Mouse (Mus musculus) brain, embryonic 14.5 days (tissue): Measurements from ENCODE around the gene Nfkb1. TPM values are rescaled to one million over a fixed set of nuclear protein-coding genes. Genes with fewer than 3 reads are reported as not detected.
A peak's percentile ranks its signal among the peaks of the same experiment; 100 is the strongest.

Source experiments
- DNase-seq: peaks from one replicate; pipeline ENCODE4 v3.0.0-alpha.2; 2011; ENCODE audit warnings: low read depth
- CTCF ChIP-seq: fragments of 200-500 bp; IDR thresholded peaks from 2 replicates; pipeline ENCODE4 v1.5.1; 2012; ENCODE audit warnings: inconsistent platforms, mild to moderate bottlenecking, moderate library complexity, borderline replicate concordance; ENCODE audit not compliant: insufficient read depth, insufficient read length; ENCODE audit errors: extremely low read depth
- POLR2A ChIP-seq: fragments of 200-500 bp; IDR thresholded peaks from 2 replicates; pipeline ENCODE4 v1.6.1; 2012; ENCODE audit warnings: mild to moderate bottlenecking, inconsistent platforms, borderline replicate concordance; ENCODE audit not compliant: poor library complexity, insufficient read depth, insufficient read length, severe bottlenecking; ENCODE audit errors: extremely low read depth
- polyA plus RNA-seq: library from polyadenylated mRNA; depleted of rRNA; stranded (reverse); fragments of >200 nt; gene quantifications from 2 replicates; pipeline ENCODE4 v1.2.3, GENCODE M21; 2012

Nfkb1 gene
- polyA plus RNA-seq, 1 experiment, result 25.5 TPM

DNA sequence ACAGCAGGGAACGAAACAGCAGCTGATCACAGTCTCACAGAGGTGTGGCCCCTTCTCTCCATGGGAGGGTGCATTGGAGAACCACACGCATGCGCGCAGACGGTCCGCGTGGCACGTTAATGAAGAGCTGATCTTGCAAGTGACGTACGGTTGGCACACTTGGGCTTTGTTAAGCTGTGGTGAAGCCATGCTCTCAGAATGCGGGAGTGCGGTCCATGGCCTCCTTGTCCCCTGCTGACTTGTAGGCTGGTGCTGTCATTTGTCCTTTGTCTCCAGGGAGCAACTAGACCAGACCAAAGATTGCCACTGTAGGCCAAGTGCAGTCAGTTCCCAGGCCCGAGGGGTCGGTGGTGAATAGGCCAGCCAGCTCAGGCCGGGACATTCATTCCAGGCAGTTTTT, 34.7 kb upstream of the Nfkb1 start:
- DNase-seq, result peak; percentile 45
- TF ChIP-seq CTCF (no peak), POLR2A (no peak)

DNA sequence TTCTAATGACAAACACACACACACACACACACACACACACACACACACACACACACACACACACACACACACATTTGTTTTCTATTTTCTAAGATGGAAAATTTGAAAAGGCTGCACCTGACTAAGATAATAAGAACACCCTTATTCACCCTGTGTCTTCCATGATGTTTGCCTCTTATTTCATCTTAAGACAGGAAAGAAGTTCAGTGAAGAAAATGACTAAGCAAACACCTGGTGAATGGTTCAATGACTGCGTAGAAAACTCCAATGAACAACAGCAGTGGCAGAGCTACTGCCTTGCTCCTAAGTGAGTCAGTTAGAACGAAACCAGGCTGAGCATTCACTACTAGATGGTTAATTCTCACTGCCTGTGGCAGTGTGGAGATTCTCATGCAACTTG, 30.8 kb upstream of the Nfkb1 start:
- no peak for DNase-seq
- no peak for TF ChIP-seq POLR2A
- TF ChIP-seq CTCF, result no peak

DNA sequence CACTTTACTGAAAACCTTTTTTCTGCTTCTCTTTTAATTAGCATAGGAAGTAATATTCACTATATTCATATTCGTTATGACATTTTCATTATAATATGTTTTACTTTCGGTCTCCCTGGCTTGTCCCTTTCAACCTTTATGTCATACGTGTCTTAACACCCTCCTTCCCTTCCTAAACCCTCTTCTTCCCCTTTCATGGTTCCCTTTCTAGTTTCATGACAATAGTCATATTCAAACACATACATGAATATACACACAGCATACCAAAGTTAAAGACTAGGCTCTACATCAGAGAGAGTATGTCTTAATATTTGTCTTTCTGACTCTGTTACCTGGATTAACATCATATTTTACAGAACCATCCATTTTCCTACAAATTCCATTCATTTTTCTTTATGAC, 28.6 kb upstream of the Nfkb1 start:
- TF ChIP-seq POLR2A (no peak), CTCF (no peak)
- no peak for DNase-seq

DNA sequence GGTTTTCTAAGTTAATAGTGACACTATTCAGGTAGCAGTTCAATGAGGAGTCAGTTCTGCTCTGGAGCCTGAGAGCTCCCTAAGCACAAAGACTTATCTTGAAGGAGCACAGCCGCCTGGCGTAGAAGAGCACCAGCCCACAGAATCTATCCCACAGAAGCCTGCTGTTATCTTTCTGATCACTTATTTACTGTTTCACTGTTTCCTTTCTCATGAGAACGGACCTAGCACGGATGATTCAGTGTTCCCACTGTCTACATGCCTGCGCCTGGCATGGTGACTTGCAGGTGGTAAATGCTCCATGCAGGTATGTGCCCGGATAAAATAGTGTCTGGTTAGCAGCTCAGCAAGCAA, 27.8 kb upstream of the Nfkb1 start:
- no peak for TF ChIP-seq CTCF
- TF ChIP-seq POLR2A, result no peak
- no peak for DNase-seq

DNA sequence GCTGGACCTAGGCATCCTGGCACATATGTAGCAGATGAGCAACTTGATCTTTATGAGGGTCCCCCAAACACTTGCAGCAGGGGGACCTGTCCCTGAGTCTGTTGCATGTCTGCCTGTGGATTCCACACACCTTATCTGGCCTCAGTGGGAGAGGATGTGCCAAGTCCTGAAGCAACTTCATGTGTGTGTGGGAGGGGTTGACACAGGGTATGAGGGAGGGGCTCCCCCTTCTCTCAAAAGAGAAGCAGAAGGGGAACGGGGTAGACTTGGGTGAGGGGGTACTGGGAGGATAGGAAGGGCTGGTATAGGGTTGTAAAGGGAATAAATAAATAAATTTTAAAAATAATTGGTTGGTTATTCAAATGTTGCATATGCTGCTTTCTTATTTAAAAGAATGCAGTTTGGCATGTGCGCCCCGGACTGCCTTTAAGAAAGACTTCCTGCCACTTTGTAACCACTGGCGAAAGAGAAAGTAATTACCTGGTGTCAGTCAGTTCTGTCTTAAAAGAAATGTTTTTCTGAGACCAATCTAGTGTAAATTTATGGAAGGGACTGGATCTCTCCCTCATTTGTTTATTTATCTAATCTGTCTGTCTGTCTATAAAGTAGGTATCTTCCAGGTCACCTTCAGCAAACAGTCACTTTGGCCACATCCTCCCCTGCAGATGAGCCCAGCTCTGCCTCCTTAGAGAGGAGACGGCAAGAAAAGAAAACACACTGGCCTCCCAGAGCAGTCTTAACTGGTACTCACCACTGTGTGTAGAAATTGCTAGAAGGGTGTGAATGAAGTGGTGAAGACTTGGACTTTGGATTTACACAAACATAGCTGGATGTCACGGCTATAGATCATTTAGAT, 27.2 kb upstream of the Nfkb1 start:
- no peak for DNase-seq
- no peak for TF ChIP-seq CTCF
- no peak for TF ChIP-seq POLR2A

DNA sequence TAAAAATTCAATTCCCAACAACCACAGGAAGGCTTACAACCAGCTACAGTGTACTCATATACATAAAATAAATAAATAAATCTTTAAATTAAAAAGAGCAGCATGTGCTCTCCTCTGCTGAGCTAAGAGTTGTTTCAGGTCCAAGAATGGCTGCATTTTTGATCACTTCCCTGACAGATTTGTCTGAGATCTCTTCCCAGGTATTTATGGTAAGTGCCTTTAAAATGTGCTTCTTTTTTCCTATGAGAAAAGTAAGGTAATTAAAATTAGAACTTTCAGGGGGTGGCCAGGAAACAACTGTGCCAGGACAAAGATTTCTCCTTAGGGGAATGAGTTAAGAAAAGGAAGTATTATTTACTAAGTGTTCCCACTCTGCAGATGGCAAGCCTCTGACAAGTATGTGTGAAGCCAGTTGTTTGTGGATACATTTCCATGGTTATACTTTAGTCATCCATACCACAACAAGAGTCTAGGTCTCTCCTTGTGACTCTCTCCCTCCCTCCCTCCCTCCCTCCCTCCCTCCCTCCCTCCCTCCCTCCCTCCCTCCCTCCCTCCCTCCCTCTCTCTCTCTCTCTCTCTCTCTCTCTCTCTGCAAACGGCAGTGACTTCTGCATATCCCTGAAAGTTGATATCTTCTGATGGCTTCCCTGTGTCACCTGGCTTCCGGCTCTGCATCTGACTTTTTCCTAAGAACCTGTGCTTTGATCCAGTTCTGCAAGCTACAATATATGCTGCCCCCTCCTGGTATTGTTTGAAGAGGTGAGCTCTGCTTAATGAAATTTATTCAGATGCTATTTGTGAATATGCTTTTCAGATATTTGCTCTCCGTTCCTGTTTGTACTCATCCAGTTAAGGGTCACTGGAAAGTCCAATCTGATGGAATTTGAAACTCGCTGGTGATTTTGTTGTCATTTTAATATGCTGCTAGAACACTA, 21.9 kb upstream of the Nfkb1 start:
- DNase-seq, result peak; percentile 76
- TF ChIP-seq CTCF, result peak; percentile 31; the same call in 1 of the 2 replicates
- TF ChIP-seq POLR2A, result no peak

DNA sequence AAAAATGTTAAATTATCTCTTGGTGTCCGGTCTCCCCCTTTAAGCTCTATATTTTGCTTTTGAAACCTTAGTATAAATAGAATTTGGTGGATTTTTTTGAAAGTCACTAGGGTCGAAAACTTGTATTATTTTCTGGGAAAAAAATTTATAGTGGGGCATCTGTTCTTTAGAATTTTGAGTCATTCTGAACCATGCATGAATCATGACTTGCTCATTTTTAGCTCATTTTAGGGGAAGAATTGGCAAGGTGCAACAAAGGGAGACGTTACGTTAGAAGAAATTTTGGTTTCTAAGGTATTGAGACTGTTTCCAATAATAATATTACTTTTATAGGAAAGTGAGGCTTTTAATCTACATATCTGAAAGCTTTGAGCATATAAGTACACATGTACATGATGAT, 20.3 kb upstream of the Nfkb1 start:
- no peak for DNase-seq
- TF ChIP-seq POLR2A, result no peak
- TF ChIP-seq CTCF, result no peak

DNA sequence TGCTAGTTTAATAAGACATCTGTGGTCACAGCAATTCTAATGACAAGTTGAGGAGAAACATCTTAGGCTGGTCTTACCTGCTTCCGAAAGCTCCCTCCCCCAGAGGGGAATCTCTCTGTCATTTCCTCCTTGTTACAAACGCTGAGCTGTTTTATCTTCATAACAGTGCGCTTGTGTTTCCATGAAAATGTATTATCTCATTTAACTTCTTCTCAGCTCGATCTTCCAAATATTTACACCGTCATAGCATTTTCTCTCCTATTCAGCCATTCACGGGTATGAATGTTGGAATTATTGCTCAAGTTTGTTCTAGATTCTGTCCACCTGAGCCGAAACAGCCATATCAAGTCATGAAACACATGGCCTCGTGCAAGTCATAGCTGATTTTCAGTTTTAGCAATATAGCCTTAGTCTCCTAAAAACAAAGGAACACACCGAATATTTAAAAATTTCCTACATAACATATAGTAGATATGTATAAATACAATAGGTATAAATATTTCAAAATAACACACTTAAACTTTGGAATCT, 19.8 kb upstream of the Nfkb1 start:
- no peak for TF ChIP-seq CTCF
- no peak for DNase-seq

DNA sequence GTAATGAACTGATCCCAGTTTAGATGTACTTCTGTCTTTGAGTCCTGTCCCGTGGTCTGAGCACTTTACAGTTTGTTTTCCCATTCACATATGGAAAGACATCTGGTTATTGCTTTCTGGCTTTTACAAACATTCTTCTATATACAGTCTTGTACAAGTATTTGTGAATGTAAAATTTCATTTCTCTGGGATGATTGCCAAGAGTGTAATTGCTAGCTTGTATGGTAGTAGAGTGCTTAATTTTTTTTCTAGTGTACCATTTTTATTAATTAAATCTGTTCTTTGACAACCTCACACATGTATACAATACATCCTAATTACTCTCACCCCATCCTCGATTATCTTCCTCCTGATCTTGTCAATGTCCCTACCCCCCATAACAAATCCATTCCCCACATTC, 12.0 kb upstream of the Nfkb1 start:
- DNase-seq, result peak; percentile 53
- TF ChIP-seq CTCF, result no peak
- no peak for TF ChIP-seq POLR2A

DNA sequence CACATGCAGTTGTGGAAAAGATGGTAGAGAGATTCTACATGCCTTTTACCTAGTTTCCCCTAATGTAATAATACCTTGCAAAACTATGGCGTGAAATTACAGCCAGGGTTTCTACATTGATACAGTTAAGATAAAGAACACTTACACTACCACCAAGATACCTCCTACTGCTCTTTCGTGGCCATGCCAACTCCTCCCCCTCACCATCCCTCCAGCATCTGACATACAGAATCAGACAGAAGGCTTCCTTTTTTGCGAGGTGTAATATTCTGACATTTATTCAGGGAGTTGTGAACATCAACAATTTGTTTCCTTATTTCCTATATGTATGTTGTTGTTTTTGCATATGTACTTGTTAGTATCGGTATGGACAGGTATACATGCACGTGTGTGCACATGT, 11.3 kb upstream of the Nfkb1 start:
- DNase-seq, result no peak
- TF ChIP-seq CTCF (no peak), POLR2A (no peak)

DNA sequence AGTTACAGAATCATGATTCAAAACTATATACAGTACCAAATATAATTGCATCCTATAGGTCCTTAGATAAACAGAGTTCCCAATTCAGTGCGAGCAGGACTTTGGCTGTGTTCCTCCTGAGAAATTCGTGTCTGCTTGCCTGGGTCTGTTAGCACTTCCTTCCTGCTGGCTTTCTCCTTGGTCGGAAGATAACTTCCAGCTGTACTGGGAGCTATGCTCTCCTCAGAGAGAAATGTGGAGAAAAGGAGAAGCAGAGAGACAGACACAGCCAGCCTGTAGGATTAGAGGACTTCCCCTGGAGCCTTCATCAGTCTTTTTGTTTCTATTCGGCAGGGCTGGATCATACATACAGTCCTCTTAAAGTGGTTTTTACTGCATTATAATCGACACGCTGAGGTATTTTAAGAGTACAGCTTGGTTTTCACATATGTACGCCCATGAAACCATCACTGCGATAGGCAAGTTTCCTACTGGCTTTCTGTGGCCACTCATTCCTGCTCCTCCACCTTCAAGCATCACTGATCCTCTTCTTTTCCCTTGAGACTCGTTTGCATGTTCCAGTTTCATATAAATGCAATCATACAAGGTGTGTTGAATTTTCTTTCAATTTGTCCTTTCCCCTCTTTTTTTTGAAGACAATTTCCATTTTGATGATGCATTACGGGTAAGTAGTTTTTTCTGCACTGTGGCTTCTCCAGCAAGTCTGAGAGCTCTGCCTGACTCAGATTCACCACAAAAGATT, 8.3 kb upstream of the Nfkb1 start:
- TF ChIP-seq CTCF (no peak), POLR2A (no peak)
- no peak for DNase-seq

DNA sequence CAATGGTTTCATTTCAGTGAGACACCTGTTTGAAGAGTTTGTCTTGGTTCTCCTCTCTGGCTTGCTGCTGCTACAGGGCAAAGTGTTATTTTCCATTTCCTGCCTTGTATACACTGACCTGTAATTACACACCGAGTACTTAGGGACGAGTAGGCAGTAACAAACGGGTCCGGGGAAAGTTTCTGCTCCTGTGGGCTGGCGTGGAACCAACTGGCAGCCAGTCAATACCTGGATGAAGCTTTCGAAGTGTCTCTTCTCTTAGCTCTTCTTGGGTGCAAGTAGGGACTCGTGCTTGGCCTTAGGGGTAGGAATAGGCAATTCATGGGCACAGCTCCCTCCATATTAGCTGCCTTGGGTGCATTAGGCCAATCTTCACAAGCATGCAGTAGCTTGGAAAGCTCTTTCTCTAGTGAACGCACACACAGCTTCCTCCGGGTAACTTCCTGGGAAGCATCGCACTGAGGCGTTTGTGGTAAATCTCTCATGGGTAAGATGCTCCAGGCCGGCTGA, 7.2 kb upstream of the Nfkb1 start:
- no peak for DNase-seq
- TF ChIP-seq POLR2A (no peak), CTCF (no peak)
